Mouse (Mus musculus) limb, embryonic 10.5 days (tissue): ENCODE measurements around the gene Tmem102. TPM values are rescaled to one million over a fixed set of nuclear protein-coding genes. Genes with fewer than 3 reads are reported as not detected.

Source experiments
- DNase-seq: peaks from one replicate; pipeline ENCODE4 v3.0.0-alpha.2; 2017; ENCODE audit warnings: low spot score
- H3K27ac ChIP-seq: fragments of 300-500 bp; sonication (generic); 2 replicates; pipeline ENCODE4 v1.5.1; 2016; ENCODE audit warnings: mild to moderate bottlenecking
- H3K27me3 ChIP-seq: fragments of 300-500 bp; sonication (generic); 2 replicates; pipeline ENCODE4 v1.6.1; 2016; ENCODE audit warnings: low read depth, mild to moderate bottlenecking; ENCODE audit not compliant: poor library complexity, severe bottlenecking
- H3K36me3 ChIP-seq: fragments of 300-500 bp; sonication (generic); 2 replicates; pipeline ENCODE4 v1.6.1; 2016; ENCODE audit warnings: mild to moderate bottlenecking, moderate library complexity
- H3K4me1 ChIP-seq: fragments of 300-500 bp; sonication (generic); 2 replicates; pipeline ENCODE4 v1.6.1; 2016
- H3K4me3 ChIP-seq: fragments of 300-500 bp; sonication (generic); 2 replicates; pipeline ENCODE4 v1.5.1; 2016; ENCODE audit warnings: mild to moderate bottlenecking, moderate library complexity
- H3K9me3 ChIP-seq: fragments of 300-500 bp; sonication (generic); replicated peaks from 2 replicates; pipeline ENCODE4 v1.6.1; 2016; ENCODE audit warnings: mild to moderate bottlenecking
- WGBS: fragments of 180-500 bp; shearing (Covaris S2); methylation state at CpG from one replicate; pipeline ENCODE4 v1.1.7; 2016; 5-methylcytosine and 5-hydroxymethylcytosine counted together
- polyA plus RNA-seq: library from polyadenylated mRNA; unstranded; fragments of >200 nt; fragmentation: Nextera tagmentation; extraction: Ambion mirVana; gene quantifications from 2 replicates; pipeline ENCODE4 v1.2.1, GENCODE M21; 2016

Tmem102 gene
- polyA plus RNA-seq, 1 experiment from 2014 or later = 1.4 TPM

DNA sequence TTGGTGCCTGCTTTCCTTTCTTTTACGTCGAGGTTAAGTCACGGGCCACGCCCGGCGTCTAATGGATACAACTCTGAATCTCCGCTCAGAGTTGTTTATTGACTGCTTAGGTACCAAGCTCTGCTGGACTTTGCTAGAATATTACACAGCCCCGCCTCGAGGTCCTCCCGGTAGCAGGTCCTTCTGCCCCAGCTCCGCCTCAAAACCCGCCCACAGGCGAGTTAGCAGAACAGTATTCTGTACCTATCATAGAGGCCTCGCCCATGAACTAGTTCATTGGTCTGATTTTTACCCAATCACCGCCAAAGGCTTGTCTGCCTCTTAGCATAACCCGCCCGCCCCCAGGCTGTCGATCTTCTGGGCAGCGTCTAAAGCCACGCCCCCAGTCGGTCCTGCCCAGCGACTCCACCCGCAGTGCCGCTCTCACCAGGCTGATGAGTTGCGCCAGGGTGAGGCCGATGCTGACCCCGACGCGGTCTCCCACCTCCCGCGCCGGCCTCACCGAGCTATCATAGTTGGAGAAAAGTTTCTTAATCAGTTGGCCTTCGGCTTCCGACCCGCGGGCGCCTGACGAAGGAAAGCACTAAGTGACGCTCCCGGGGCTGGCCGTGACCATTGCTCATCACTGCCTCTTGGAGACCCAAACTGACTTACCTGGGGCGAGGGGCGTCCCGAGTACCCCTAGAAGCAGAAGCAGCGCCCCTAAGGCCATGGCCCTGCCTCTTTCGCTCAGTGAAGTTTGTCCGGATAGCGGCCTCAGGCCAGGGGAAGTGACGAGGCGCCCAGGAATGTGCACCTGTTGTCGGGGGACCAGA, 10.0 kb downstream of the Tmem102 start, which contains the start of gene Chrnb1:
TSS of gene Chrnb1 (minus strand) at position 776 of the 815 bp plus-strand sequence.
- H3K4me3 ChIP-seq = peak within 1 kb of the TSS; percentile 59
- H3K27ac ChIP-seq = peak within 1 kb of the TSS; percentile 72
- no peaks in the 10 kb centered on the region for H3K36me3 ChIP-seq
- H3K9me3 ChIP-seq = no peaks in the 10 kb centered on the region
- WGBS = 2% methylated on average over 52 of the region's 52 CpGs
- peaks cover 82% of the 10 kb centered on the region for H3K27me3 ChIP-seq
- peak; percentile 88 for DNase-seq
- H3K4me1 ChIP-seq = peaks cover 28% of the 10 kb centered on the region

DNA sequence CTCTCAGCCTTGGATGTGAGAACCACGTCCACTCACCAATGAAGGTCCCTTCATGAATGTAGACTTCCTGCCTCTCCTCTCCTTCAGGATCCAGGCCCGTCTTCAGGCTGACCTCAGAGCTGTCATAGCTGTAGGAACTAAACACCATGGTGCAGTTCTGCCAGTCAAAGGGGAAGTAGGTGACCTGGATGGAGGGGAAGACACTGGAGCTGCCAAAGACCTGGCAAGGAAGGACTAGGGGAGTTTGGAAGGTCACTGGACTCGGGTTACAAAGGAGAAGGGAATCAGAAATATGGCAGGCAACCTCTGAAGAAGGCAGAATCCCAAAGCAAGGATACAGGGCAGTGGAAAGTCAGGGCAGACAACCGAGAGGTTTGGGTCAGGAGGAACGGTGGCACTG, 12.0 kb downstream of the Tmem102 start:
- Histone ChIP-seq H3K36me3 (no peaks in the 10 kb centered on the region), H3K27ac (no peak overlapping the region), H3K9me3 (no peaks in the 10 kb centered on the region), H3K4me1 (peaks cover 13% of the 10 kb centered on the region), H3K27me3 (peaks cover 62% of the 10 kb centered on the region), H3K4me3 (no peak overlapping the region)
- no peak for DNase-seq
- WGBS = 64% methylated on average over 5 of the region's 5 CpGs

GRCm38 (mm10) chr11:69791420-69791819, 14.0 kb downstream of the Tmem102 start:
- 74% methylated on average over 5 of the region's 5 CpGs for WGBS
- H3K27ac ChIP-seq = no peak overlapping the region

DNA sequence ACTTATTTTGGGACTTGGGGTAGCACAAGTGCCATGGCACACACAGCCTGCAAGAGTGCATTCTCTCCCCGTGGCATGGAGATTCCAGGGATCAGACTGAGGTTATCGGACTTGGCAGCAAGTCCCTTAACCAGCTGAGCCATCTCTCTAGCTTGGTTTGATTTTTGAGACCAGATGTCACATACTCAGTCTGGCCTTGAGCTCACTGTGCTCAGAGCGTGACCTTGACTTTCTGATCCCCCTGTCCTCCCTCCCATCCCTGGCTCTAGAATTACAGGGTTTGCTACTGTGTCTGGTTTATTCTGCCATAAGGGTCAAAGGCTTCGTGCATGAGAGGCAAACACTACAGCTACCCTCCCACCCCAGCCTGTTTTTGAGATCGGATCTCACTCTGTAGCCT, 16.0 kb downstream of the Tmem102 start:
- no peaks in the 10 kb centered on the region for H3K36me3 ChIP-seq
- no peak overlapping the region for H3K4me3 ChIP-seq
- WGBS = 70% methylated on average over 5 of the region's 5 CpGs
- H3K9me3 ChIP-seq = no peaks in the 10 kb centered on the region
- H3K27me3 ChIP-seq = peaks cover 27% of the 10 kb centered on the region
- no peak for DNase-seq
- H3K27ac ChIP-seq = no peak overlapping the region
- H3K4me1 ChIP-seq = 0 out of 2 replicates have a peak, but pooled peaks cover 2% of the 10 kb centered on the region

More at GRCm38 (mm10) chr11:69791420-69791819, 14.0 kb downstream of the Tmem102 start:
- Histone ChIP-seq H3K36me3 (no peaks in the 10 kb centered on the region), H3K9me3 (no peaks in the 10 kb centered on the region), H3K4me1 (peaks cover 13% of the 10 kb centered on the region), H3K4me3 (no peak overlapping the region), H3K27me3 (peaks cover 46% of the 10 kb centered on the region)
- DNase-seq = no peak

DNA sequence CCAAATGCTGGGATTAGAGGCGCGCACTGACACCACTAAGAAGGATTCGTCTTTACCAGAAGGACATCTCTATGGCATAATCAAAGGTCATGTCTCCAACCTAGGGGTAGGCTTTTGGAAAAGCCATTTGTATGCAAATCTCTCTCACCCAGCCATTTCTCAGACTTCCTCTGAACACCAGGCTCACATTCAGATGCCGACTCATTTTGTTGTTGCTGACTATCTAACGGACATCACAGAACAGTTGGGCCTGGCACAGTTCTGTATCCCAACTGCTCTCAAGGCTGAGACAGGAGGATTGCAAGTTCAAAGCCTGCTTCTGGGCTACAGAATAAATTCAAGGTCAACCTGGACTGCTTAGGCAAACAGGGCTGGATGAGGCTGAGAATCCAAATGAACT, 18.1 kb downstream of the Tmem102 start:
- H3K36me3 ChIP-seq = no peaks in the 10 kb centered on the region
- no peak for DNase-seq
- no peak overlapping the region for H3K4me3 ChIP-seq
- H3K4me1 ChIP-seq = 0 out of 2 replicates have a peak, but pooled peaks cover 2% of the 10 kb centered on the region
- H3K9me3 ChIP-seq = no peaks in the 10 kb centered on the region
- H3K27ac ChIP-seq = no peak overlapping the region
- WGBS = 88% methylated on average over 5 of the region's 5 CpGs
- H3K27me3 ChIP-seq = peaks cover 12% of the 10 kb centered on the region; the same call in 1 of the 2 replicates

DNA sequence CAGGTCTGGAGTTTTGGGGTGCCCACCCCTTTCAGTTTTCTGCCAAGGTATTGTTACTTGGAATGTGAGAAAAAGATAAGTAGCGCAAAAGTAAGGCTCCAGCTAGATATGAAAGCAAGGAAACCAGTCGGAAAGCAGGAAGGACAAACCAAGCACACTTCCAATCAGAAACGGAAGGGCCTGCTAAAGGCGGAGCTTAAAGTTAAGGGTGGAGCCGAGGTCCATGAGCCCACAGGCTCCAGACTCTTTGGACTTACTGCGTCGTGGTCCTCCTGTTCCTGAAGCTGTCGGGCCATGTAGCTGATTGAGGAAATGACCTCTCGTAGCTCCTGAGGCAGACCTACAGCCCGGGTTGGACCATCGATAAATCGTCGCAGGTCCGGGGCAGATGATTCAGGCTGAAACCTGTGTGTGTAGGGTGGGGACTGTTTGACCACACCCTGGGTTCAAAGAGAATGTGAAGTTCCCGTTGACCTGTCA, 20.6 kb downstream of the Tmem102 start:
- Histone ChIP-seq H3K27me3 (peaks cover 27% of the 10 kb centered on the region), H3K36me3 (no peaks in the 10 kb centered on the region), H3K9me3 (no peaks in the 10 kb centered on the region), H3K4me1 (no peaks in the 10 kb centered on the region), H3K27ac (no peak overlapping the region), H3K4me3 (peak overlapping the region; percentile 23; the same call in 1 of the 2 replicates)
- 41% methylated on average over 15 of the region's 15 CpGs for WGBS
- DNase-seq = no peak

DNA sequence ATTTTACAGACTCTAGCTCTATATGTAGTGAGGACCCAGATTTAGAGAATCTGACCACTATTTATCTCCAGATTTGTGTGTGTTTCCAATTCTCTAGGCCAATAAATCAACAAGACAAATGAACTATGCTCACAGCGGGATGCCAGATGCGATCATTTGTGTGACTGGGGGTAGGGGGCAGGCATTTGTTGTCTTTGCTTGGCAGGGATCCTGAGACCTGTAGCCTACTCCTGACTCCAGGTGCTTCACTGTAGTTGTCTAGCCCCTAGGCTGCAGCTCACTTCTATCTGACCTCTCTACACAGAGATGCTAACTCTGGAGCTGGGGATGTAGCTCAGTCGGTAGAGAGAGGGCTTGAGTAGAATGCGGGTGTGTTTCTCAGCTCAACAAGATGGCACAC, 23.6 kb downstream of the Tmem102 start:
- 35% methylated on average over 4 of the region's 4 CpGs for WGBS
- H3K4me3 ChIP-seq = no peak overlapping the region

DNA sequence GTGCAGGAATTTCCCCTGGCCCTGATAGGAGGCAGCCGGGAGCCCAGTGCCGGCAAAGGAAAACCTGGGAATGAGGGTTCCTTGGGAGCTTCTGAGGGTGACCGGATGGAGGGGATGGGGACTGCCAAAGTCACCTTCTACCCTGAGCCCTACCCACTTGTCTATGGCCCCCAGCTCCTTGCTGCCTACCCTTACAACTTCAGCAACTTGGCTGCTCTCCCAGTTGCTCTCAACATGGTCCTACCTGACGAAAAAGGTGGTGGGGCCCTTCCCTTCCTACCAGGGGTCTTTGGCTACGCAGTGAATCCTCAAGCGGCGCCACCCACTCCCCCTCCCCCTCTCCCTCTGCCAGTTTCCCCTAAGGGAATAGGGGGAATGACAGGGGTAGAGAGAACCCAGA, 26.4 kb downstream of the Tmem102 start:
- Histone ChIP-seq H3K27me3 (peaks cover 79% of the 10 kb centered on the region), H3K4me1 (peaks cover 19% of the 10 kb centered on the region)
- 35% methylated on average over 7 of the region's 7 CpGs for WGBS

More for the DNA sequence above, 23.6 kb downstream of the Tmem102 start:
- 0 out of 2 replicates have a peak, but pooled peaks cover 2% of the 10 kb centered on the region for H3K36me3 ChIP-seq
- peaks cover 57% of the 10 kb centered on the region for H3K27me3 ChIP-seq
- no peak overlapping the region for H3K27ac ChIP-seq
- H3K4me1 ChIP-seq = peaks cover 19% of the 10 kb centered on the region
- DNase-seq = no peak
- H3K9me3 ChIP-seq = no peaks in the 10 kb centered on the region

DNA sequence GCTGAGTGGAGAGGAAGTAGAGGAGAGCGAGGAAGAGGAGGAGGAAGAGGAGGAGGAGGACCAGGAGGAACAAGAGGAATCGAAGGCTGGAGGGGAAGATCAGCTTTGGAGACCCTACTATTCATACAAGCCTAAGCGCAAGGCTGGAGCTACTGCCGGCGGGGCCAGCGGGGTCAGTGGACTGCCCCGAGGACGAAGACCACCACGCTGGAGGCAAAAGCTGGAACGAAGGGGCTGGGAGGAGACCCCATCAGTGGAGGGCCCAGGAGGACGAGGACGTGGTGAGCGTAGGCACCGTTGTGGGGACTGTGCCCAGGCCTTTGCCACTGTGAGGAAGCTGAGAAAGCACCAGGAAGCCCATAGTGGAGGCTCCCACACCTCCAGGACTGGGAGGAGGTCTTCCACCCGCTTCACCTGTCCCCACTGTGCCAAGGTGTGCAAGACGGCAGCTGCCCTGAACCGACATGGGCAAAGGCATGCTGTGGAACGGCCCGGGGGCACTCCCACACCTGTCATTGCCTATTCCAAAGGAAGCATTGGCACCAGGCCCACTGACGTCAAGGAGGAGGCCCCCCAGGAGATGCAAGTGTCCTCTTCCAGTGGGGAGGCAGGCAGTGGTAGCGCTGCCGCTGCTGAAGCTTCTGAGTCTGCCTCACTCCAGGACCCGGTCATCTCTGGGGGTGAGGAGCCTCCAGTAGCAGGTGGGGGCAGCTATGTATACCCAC, 27.0 kb downstream of the Tmem102 start:
- 67% methylated on average over 23 of the region's 23 CpGs for WGBS
- no peak overlapping the region for H3K4me3 ChIP-seq
- H3K27ac ChIP-seq = 0 out of 2 replicates have a peak overlapping the region, but pooled peaks have one; percentile 14
- H3K36me3 ChIP-seq = 0 out of 2 replicates have a peak, but pooled peaks cover 2% of the 10 kb centered on the region
- DNase-seq = no peak
- peaks cover 19% of the 10 kb centered on the region for H3K4me1 ChIP-seq
- peaks cover 79% of the 10 kb centered on the region for H3K27me3 ChIP-seq
- H3K9me3 ChIP-seq = no peaks in the 10 kb centered on the region

More for the DNA sequence above, 26.4 kb downstream of the Tmem102 start:
- Histone ChIP-seq H3K36me3 (0 out of 2 replicates have a peak, but pooled peaks cover 2% of the 10 kb centered on the region), H3K9me3 (no peaks in the 10 kb centered on the region), H3K27ac (0 out of 2 replicates have a peak overlapping the region, but pooled peaks have one; percentile 14), H3K4me3 (no peak overlapping the region)
- no peak for DNase-seq

GRCm38 (mm10) chr11:69777504-69778257, 27.7 kb downstream of the Tmem102 start:
- no peak overlapping the region for H3K4me3 ChIP-seq
- DNase-seq = no peak
- no peaks in the 10 kb centered on the region for H3K9me3 ChIP-seq
- H3K27ac ChIP-seq = peak overlapping the region; percentile 36; the same call in 1 of the 2 replicates
- 0 out of 2 replicates have a peak, but pooled peaks cover 2% of the 10 kb centered on the region for H3K36me3 ChIP-seq
- H3K4me1 ChIP-seq = peaks cover 19% of the 10 kb centered on the region
- 64% methylated on average over 26 of the region's 26 CpGs for WGBS
- H3K27me3 ChIP-seq = peaks cover 76% of the 10 kb centered on the region

GRCm38 (mm10) chr11:69776488-69776887, 28.9 kb downstream of the Tmem102 start:
- peak overlapping the region; percentile 37; the same call in 1 of the 2 replicates for H3K27ac ChIP-seq
- peaks cover 65% of the 10 kb centered on the region for H3K27me3 ChIP-seq
- 0 out of 2 replicates have a peak, but pooled peaks cover 2% of the 10 kb centered on the region for H3K36me3 ChIP-seq
- H3K4me1 ChIP-seq = peaks cover 19% of the 10 kb centered on the region
- no peak overlapping the region for H3K4me3 ChIP-seq
- H3K9me3 ChIP-seq = no peaks in the 10 kb centered on the region
- 82% methylated on average over 20 of the region's 20 CpGs for WGBS
- no peak for DNase-seq

GRCm38 (mm10) chr11:69775716-69776115, 29.7 kb downstream of the Tmem102 start:
- H3K27ac ChIP-seq = no peak overlapping the region
- no peak for DNase-seq
- H3K4me3 ChIP-seq = no peak overlapping the region
- WGBS = 67% methylated on average over 10 of the region's 10 CpGs
- H3K36me3 ChIP-seq = 0 out of 2 replicates have a peak, but pooled peaks cover 2% of the 10 kb centered on the region
- H3K4me1 ChIP-seq = peaks cover 19% of the 10 kb centered on the region
- no peaks in the 10 kb centered on the region for H3K9me3 ChIP-seq
- peaks cover 65% of the 10 kb centered on the region for H3K27me3 ChIP-seq
